Mouse (Mus musculus) midbrain, embryonic 10.5 days (tissue): ENCODE measurements at regions not wholly inside any gene's neighbourhood (a gene's known extent, or its start where the extent isn't known, plus 50 kb on each side); places are given as distances from the start of the nearest gene placed in this dataset.

Source experiments
- DNase-seq: peaks from one replicate; pipeline ENCODE4 v3.0.0-alpha.2; 2017; ENCODE audit warnings: low spot score
- H3K27ac ChIP-seq: fragments of 300-500 bp; sonication (generic); replicated peaks from 2 replicates; pipeline ENCODE4 v1.5.1; 2016; ENCODE audit warnings: mild to moderate bottlenecking
- H3K27me3 ChIP-seq: fragments of 300-500 bp; sonication (generic); 2 replicates; pipeline ENCODE4 v1.6.1; 2016; ENCODE audit warnings: low read depth, mild to moderate bottlenecking; ENCODE audit not compliant: poor library complexity, severe bottlenecking
- H3K36me3 ChIP-seq: fragments of 300-500 bp; sonication (generic); 2 replicates; pipeline ENCODE4 v1.6.1; 2016; ENCODE audit warnings: mild to moderate bottlenecking, moderate library complexity
- H3K4me1 ChIP-seq: fragments of 300-500 bp; sonication (generic); 2 replicates; pipeline ENCODE4 v1.6.1; 2016
- H3K4me3 ChIP-seq: fragments of 300-500 bp; sonication (generic); 2 replicates; pipeline ENCODE4 v1.5.1; 2016; ENCODE audit warnings: mild to moderate bottlenecking, moderate library complexity
- H3K9me3 ChIP-seq: fragments of 300-500 bp; sonication (generic); replicated peaks from 2 replicates; pipeline ENCODE4 v1.6.1; 2016; ENCODE audit warnings: mild to moderate bottlenecking
- WGBS: fragments of 180-500 bp; shearing (Covaris S2); methylation state at CpG from one replicate; pipeline ENCODE4 v1.1.7; 2016; 5-methylcytosine and 5-hydroxymethylcytosine counted together

DNA sequence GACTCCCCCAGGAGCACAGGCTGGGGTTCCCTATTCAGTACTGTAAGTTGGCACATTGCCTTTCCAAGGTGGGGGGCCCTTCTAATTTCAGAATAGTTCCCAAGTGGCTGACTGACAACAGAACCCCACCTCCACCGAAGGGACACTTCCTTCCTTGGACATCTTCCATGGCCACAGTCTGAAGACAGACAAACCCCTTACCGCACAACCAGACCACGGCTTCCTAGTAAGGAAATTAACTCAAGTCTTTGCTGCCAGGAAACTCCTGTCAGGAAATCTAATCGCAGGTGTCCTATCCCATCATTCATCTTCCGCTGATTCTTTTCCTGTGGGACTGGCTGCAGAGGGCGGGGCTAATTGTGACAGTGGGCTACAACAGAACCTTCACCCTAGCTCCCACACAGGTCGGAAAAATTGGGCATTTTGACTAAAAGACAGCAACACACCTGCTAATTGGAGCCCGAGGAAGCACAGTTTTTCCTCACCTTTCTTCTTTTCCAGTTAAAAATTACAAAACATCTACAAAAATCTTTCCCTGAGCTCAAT is 309.8 kb downstream of the Ankrd50 start:
- 91% methylated on average over 8 of the region's 8 CpGs for WGBS
- Histone ChIP-seq H3K4me1 (peaks cover 7% of the 10 kb centered on the region), H3K27me3 (no peaks in the 10 kb centered on the region), H3K4me3 (no peak overlapping the region), H3K27ac (no peak overlapping the region), H3K9me3 (no peaks in the 10 kb centered on the region), H3K36me3 (no peaks in the 10 kb centered on the region)
- no peak for DNase-seq

DNA sequence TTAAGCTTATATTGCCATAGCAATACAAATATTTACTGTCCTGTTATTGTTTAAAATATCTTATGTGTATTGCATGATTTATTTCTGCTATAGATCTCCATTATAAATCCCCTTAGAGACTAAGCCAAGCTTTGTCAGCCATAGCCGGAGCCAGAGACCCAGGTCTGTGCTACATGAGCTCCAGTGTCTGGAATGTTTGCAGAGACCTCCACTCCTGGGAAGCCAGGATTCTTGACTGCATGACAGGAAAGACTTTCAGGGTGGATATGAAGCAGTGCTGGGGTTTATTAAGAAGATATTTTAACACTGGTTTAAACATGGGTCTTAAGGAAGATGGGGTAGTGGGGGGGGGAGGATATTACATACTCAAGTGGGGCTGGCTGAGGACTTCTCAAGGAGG is 332.2 kb downstream of the Ankrd50 start:
- H3K27me3 ChIP-seq: no peaks in the 10 kb centered on the region
- H3K36me3 ChIP-seq: no peaks in the 10 kb centered on the region
- DNase-seq: no peak
- 94% methylated on average over 1 of the region's 1 CpGs for WGBS
- H3K4me3 ChIP-seq: no peak overlapping the region
- no peaks in the 10 kb centered on the region for H3K9me3 ChIP-seq
- H3K27ac ChIP-seq: no peak overlapping the region
- H3K4me1 ChIP-seq: no peaks in the 10 kb centered on the region

DNA sequence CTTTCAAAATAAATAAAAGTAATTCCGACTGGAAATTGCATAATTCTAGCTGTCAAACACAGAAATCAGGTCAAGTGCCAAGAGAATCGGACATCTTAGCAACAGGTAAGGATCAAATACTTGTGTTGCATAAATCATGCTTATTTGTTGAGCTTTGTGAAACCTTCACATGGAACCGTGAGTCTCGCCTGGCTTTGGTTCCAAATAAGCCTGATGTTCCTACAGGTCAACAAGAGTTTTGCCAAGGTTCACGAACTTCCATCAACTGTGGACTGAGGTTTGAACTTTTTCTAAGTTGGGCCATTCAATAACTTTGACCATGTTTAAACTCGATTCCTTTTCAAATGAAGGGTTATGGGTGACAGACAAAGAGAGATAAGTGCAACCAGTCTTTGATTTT is 332.8 kb downstream of the Ankrd50 start:
- no peak for DNase-seq
- 88% methylated on average over 6 of the region's 6 CpGs for WGBS
- no peaks in the 10 kb centered on the region for H3K9me3 ChIP-seq
- no peaks in the 10 kb centered on the region for H3K4me1 ChIP-seq
- H3K27me3 ChIP-seq: no peaks in the 10 kb centered on the region
- H3K36me3 ChIP-seq: no peaks in the 10 kb centered on the region
- no peak overlapping the region for H3K27ac ChIP-seq
- H3K4me3 ChIP-seq: no peak overlapping the region

DNA sequence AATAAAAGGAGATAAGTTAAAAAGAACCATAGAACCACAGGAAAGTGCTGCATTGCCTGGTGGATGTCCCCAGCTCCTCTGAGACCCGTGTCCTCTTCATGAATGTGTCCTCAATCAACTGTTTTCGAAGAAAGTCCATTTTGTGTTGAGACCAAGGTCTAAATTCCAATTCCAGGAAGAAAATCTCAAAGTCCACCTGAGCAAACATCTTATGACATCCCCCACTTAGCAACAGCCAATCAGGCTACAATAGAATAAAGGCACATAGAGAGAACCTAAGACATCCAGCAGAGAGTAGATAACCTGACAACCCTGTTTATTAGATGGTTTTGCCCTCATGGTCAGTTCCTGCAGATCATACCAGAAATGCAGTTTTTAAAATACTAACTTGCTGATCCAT is 338.0 kb downstream of the Ankrd50 start:
- Histone ChIP-seq H3K4me1 (peaks cover 10% of the 10 kb centered on the region), H3K4me3 (no peak overlapping the region), H3K27me3 (no peaks in the 10 kb centered on the region), H3K27ac (no peak overlapping the region), H3K36me3 (no peaks in the 10 kb centered on the region), H3K9me3 (no peaks in the 10 kb centered on the region)
- 81% methylated on average over 2 of the region's 2 CpGs for WGBS
- DNase-seq: no peak

DNA sequence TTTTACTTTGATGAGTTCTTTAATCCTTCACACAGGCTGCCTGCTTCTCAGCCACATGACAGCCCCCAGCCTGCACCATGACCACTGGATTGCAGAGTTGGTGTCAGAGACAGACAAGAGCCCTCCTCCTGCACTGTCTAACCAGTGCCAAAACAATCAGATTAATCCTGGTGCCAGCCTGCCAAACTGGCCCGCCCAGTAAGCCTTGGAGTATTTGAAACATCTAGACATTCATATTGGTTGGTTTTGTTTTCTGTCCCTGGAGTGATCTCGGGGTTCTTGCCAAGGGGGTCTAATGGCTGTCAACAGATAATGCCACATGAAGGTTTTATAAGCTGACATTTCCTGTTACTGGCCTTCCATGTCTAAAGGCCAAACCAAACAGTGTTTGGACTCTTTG is 339.2 kb downstream of the Ankrd50 start:
- Histone ChIP-seq H3K27ac (no peak overlapping the region), H3K36me3 (no peaks in the 10 kb centered on the region), H3K4me1 (peaks cover 10% of the 10 kb centered on the region), H3K27me3 (no peaks in the 10 kb centered on the region), H3K9me3 (no peaks in the 10 kb centered on the region), H3K4me3 (no peak overlapping the region)
- no peak for DNase-seq
- 81% methylated on average over 2 of the region's 2 CpGs for WGBS

DNA sequence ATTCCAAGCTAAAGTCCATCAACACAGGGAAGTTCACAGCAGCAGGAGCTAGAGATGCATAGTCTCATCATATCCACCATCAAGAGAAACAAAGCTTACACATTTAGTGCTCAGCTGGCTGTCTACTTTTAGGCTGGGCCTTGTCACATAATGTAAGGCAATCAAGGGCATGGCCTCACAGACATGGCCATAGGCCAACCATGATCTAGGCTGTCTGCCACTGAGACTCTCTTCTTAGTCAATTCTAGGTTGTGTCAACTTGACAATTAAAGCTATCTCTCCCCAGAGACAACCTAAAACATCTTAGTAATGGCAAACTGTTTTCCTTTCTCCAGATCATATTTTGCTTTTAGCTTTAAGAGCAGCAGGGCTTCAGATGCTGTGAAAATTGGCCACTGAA is 340.0 kb downstream of the Ankrd50 start:
- no peaks in the 10 kb centered on the region for H3K36me3 ChIP-seq

DNA sequence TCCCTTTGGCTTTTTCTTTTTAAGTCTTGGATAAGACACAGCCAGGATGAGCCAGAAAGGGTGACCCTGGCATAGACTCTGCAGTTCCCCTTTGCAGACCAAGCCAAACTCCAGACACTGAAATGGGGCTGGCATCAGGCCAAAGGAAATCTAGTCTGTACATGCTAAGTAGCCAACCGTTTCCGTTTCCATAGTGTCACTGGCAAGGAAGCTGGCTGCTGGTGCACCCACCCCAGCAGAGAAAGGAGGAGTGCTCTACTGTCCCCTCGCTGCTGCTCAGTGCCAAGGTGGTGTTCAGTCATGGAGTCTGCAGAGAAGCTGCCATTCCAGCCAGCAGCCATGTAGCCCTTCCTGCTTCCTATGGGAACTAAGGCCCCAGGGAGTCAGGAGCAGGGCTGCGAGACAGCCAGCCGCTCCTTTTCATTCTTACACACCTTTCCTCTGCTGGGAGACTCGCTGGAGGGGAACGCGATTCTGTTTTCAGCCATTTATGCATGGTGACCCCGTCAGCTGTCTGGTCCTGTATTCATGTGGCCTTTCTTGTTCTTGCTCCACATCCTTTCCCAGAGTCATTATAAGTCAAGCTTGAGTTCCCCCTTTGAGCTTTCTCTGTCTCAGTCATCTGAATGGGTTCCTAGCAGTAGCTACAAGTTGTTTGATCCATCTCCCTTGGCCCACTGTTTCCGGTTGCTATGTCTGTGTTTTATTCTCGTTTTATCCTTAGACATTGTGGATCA is 341.3 kb downstream of the Ankrd50 start:
- DNase-seq: peak; percentile 28
- Histone ChIP-seq H3K27ac (peak overlapping the region; percentile 72), H3K27me3 (no peaks in the 10 kb centered on the region), H3K36me3 (no peaks in the 10 kb centered on the region), H3K9me3 (no peaks in the 10 kb centered on the region), H3K4me3 (no peak overlapping the region), H3K4me1 (peaks cover 10% of the 10 kb centered on the region)
- WGBS: 50% methylated on average over 11 of the region's 11 CpGs

More for the DNA sequence above, 340.0 kb downstream of the Ankrd50 start:
- H3K4me1 ChIP-seq: peaks cover 10% of the 10 kb centered on the region
- no peak for DNase-seq
- no peak overlapping the region for H3K4me3 ChIP-seq
- H3K27ac ChIP-seq: 0 out of 2 replicates have a peak overlapping the region, but pooled peaks have one; percentile 50
- H3K27me3 ChIP-seq: no peaks in the 10 kb centered on the region
- H3K9me3 ChIP-seq: no peaks in the 10 kb centered on the region

DNA sequence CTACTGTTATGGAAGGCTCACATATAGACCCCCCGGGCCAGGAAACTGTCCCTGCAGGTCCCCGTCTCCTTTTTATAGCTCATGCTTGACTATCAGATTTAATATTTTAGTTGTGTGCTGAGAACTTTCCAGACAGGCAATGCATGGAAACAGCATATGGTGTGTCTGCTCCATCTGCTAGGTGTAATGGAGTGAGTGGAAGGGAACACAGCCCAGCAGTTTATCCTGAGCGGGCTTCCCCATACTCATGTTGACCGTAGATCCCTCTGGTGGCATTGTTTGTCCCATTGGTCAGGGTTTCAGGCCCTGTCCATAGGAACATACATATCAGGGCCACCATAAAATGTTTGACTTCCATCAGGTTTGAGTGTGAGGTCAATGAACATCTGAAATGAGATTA is 345.3 kb downstream of the Ankrd50 start:
- WGBS: 95% methylated on average over 4 of the region's 4 CpGs
- H3K4me1 ChIP-seq: peaks cover 10% of the 10 kb centered on the region
- H3K36me3 ChIP-seq: no peaks in the 10 kb centered on the region
- no peaks in the 10 kb centered on the region for H3K27me3 ChIP-seq
- no peak for DNase-seq
- no peak overlapping the region for H3K4me3 ChIP-seq
- H3K27ac ChIP-seq: no peak overlapping the region
- H3K9me3 ChIP-seq: no peaks in the 10 kb centered on the region

DNA sequence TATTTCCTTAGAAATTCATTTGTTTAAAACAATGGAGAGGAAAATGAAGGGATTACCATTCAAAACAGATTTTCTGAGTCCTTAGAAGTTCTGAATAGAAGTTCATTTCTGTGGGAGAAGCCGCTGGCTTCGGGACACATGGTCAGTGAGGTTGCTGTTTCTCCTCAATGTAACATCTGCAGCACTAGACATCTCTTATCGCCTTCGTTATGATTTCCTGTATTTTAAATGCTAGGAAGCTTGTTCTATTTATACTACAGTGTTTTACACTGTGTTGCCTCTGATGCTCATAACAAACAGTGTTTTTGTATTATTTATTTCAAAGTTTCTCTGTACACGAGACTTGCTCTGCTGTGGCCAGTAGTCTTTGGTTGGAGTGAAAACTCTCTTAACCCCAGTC is 346.6 kb downstream of the Ankrd50 start:
- Histone ChIP-seq H3K9me3 (no peaks in the 10 kb centered on the region), H3K4me1 (peaks cover 4% of the 10 kb centered on the region), H3K27me3 (no peaks in the 10 kb centered on the region), H3K36me3 (no peaks in the 10 kb centered on the region), H3K4me3 (no peak overlapping the region), H3K27ac (no peak overlapping the region)
- no peak for DNase-seq
- WGBS: 78% methylated on average over 5 of the region's 5 CpGs

DNA sequence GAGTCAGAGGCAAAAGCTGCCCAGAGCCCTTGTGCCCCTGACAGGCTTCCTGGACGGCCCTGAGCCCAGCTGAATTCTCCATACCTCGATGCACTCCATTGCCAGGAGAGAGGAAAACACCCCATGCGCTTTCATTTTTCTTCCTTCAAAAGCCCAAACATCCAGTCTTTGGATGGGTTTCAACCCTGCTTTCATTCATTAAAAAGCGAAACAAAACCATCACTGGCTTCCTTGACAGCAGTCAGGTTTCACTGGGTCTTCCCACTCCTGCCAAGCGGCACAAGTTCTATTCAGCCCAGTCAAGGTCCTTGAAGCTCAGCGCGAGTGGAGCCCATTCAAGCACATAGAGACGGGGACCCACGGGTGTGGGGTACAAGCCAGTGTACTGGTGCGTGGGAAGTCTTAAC is 348.8 kb downstream of the Ankrd50 start:
- WGBS: 71% methylated on average over 10 of the region's 10 CpGs
- no peaks in the 10 kb centered on the region for H3K4me1 ChIP-seq

DNA sequence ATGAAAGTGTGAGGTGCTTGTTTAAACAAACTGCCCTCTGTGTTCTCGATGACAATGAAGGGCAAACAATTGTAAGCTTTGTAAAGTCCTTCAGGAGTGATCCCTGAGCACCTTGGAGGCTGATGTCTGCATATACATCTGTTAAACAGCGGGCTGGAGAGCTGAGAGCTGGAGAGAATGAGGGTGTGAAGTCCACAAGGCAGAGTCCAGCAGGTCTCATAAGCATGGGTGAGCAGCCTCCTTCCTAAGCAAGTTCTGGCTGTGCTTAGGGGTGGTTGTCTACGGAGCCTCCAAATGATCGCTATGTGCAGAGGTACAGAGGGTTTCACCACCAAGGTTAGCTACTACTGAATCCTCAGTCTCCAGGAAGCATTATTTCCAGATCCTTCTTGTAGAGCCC is 350.2 kb downstream of the Ankrd50 start:
- no peaks in the 10 kb centered on the region for H3K4me1 ChIP-seq
- no peaks in the 10 kb centered on the region for H3K9me3 ChIP-seq
- no peak overlapping the region for H3K4me3 ChIP-seq
- no peak for DNase-seq
- no peaks in the 10 kb centered on the region for H3K27me3 ChIP-seq
- H3K27ac ChIP-seq: no peak overlapping the region
- WGBS: 88% methylated on average over 4 of the region's 4 CpGs
- no peaks in the 10 kb centered on the region for H3K36me3 ChIP-seq

More for the DNA sequence above, 348.8 kb downstream of the Ankrd50 start:
- no peaks in the 10 kb centered on the region for H3K27me3 ChIP-seq
- no peaks in the 10 kb centered on the region for H3K36me3 ChIP-seq
- no peak for DNase-seq
- H3K4me3 ChIP-seq: no peak overlapping the region
- H3K9me3 ChIP-seq: no peaks in the 10 kb centered on the region
- no peak overlapping the region for H3K27ac ChIP-seq

DNA sequence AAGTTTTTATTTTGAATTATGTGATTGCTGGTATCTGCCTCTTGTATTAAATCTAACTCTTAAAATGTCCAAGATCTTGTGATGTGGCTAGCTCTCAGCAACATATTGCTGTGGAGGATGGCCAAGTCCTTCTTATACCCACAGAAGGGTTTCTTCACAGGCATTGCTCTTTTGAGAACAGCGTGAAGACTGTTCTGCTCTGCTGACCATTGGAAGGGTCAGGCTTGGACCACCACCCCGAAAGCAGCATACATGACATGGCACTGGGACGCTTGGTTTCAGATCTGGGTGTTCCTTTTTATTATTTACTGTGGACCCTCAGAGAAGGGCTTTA is 352.8 kb downstream of the Ankrd50 start:
- H3K4me3 ChIP-seq: no peak overlapping the region
- H3K27me3 ChIP-seq: no peaks in the 10 kb centered on the region
- DNase-seq: no peak
- H3K27ac ChIP-seq: no peak overlapping the region
- H3K4me1 ChIP-seq: no peaks in the 10 kb centered on the region
- WGBS: 94% methylated on average over 3 of the region's 3 CpGs
- H3K9me3 ChIP-seq: no peaks in the 10 kb centered on the region
- H3K36me3 ChIP-seq: no peaks in the 10 kb centered on the region

DNA sequence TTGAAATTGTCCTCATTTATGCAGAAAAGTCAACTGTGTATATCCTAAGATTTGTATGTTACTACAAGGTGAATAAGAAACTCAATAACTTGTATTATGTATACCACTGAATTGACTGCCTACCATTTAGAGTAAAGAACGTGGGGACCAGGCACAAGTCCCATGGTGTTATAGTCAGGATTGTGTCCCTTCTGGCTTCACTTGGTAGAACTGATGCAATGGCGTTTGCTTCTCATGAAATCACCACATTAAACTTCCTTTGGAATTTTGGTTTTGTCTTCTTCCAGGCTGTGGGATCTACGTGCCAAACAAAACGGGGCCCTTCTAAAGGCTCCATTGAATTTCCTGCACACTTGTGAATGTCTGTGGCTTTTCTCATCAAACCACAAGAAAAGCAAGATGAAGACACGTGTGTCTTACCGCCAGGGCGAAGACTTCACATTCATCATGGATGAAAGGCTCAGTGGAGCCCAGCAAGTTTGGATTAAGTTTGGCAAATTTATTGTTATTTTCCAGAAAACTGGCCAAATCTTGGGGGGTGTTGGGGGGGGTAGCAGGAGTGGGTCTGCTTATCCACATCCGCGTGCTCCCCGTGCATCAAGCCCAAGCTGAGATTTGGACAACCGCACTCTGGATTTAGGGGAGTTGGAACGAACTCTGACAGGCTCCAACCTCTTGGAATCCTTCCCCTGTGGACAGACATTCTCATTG is 353.3 kb downstream of the Ankrd50 start:
- DNase-seq: no peak
- Histone ChIP-seq H3K27ac (no peak overlapping the region), H3K4me1 (no peaks in the 10 kb centered on the region), H3K4me3 (no peak overlapping the region), H3K27me3 (no peaks in the 10 kb centered on the region), H3K9me3 (no peaks in the 10 kb centered on the region), H3K36me3 (no peaks in the 10 kb centered on the region)
- 92% methylated on average over 12 of the region's 12 CpGs for WGBS
